In genomic region chr4:33514108-33515000, GRCm38 (mm10) we compare ENCODE assay signal across 15 mouse cellular contexts.
DNase-seq lines count a peak whose midpoint lies in the region; ATAC-seq and TF ChIP-seq lines count a peak whose summit lies in the region.
"Had no signal": no experiment of that assay in that cellular context is flagged by ENCODE, and none has a peak within 500 bp of the region (broad histone marks: within the 10 kb centered on the region; RNA-seq: fewer than 3 reads in every experiment).

No protein-coding gene starts in this region.

- DNase-seq in layer of hippocampus, adult 11-12 months (ENCODE audit: low spot score), result peak; percentile 53
- no peak for DNase-seq in layer of hippocampus, adult 9-10 months (ENCODE audit: low spot score)
- peak; percentile 42 for DNase-seq in right cerebral cortex, adult 18-20 months
- no peak for DNase-seq in right cerebral cortex, postnatal 14 days
- DNase-seq in brain, embryonic 14.5 days (ENCODE audit: low read depth), result peak; percentile 65
- peak; percentile 41 to 44 for DNase-seq in layer of hippocampus, postnatal 36 days
- DNase-seq in gastrocnemius, postnatal 4 days (ENCODE audit: low spot score in 2 of 2), result no peak
- DNase-seq: cerebellum, adult 8-10 months; embryo, embryonic 11 days; heart, adult 2 months; heart, postnatal 10 days; kidney, adult 18-20 months; kidney, postnatal 4 days; thymus, adult 18-20 months had no signal

- TF ChIP-seq POLR2A in brain, embryonic 14.5 days (IDR thresholded peaks at IDR 0.05; ENCODE audit: borderline replicate concordance, extremely low read depth, insufficient read depth, insufficient read length, poor library complexity, severe bottlenecking), result no peak

- no peak for TF ChIP-seq CTCF in brain, embryonic 14.5 days (IDR thresholded peaks at IDR 0.05; ENCODE audit: borderline replicate concordance, extremely low read depth, insufficient read depth, insufficient read length)

- no peak for ATAC-seq in megakaryocyte-erythroid progenitor cell, adult 5-6 weeks (replicated peaks; ENCODE audit: low FRiP score, low TSS enrichment, poor library complexity, severe bottlenecking)

Comparison
In these comparisons a context has a peak if more than half of its experiments do, and no peak if none do; other contexts are left out.
1. DNase-seq: peak in layer of hippocampus, adult 11-12 months (single experiment), right cerebral cortex, adult 18-20 months (single experiment), brain, embryonic 14.5 days (single experiment) and layer of hippocampus, postnatal 36 days (2 of 2); none in layer of hippocampus, adult 9-10 months (single experiment), right cerebral cortex, postnatal 14 days (single experiment) and gastrocnemius, postnatal 4 days (0 of 2).